Mouse (Mus musculus) neural tube, embryonic 11.5 days (tissue): Measurements from ENCODE around the gene Wfdc8. TPM values are rescaled to one million over a fixed set of nuclear protein-coding genes. Genes with fewer than 3 reads are reported as not detected.
A peak's percentile ranks its signal among the peaks of the same experiment; 100 is the strongest.

Source experiments
- ATAC-seq: fragments of 200-750 bp; cut with Nextera tagmentation; 2 replicates; pipeline ENCODE4 v1.8.0; 2017; ENCODE audit warnings: moderate number of reproducible peaks, mild to moderate bottlenecking, moderate TSS enrichment, moderate library complexity; ENCODE audit not compliant: insufficient read depth, low FRiP score, low TSS enrichment
- DNase-seq: peaks from one replicate; pipeline ENCODE4 v3.0.0-alpha.2; 2015; ENCODE audit warnings: low spot score
- H3K27ac ChIP-seq: fragments of 300-500 bp; sonication (generic); 2 replicates; pipeline ENCODE4 v1.5.1; 2014; ENCODE audit warnings: low read depth, mild to moderate bottlenecking, low read length
- H3K27me3 ChIP-seq: fragments of 300-500 bp; sonication (generic); 2 replicates; pipeline ENCODE4 v1.6.1; 2014; ENCODE audit warnings: mild to moderate bottlenecking, low read length, mixed read lengths; ENCODE audit not compliant: control insufficient read depth, insufficient read depth
- H3K36me3 ChIP-seq: fragments of 300-500 bp; sonication (generic); 2 replicates; pipeline ENCODE4 v1.6.1; 2014; ENCODE audit warnings: mild to moderate bottlenecking, low read length, moderate library complexity, mixed read lengths; ENCODE audit not compliant: control insufficient read depth, insufficient read depth
- H3K4me1 ChIP-seq: fragments of 300-500 bp; sonication (generic); 2 replicates; pipeline ENCODE4 v1.6.1; 2014; ENCODE audit warnings: low read length, mixed read lengths; ENCODE audit not compliant: control insufficient read depth, insufficient read depth
- H3K4me2 ChIP-seq: fragments of 300-500 bp; sonication (generic); 2 replicates; pipeline ENCODE4 v1.6.1; 2014; ENCODE audit warnings: low read depth, mild to moderate bottlenecking, moderate library complexity
- H3K4me3 ChIP-seq: fragments of 300-500 bp; sonication (generic); 2 replicates; pipeline ENCODE4 v1.5.1; 2014; ENCODE audit warnings: low read depth, low read length
- H3K9ac ChIP-seq: fragments of 300-500 bp; sonication (generic); 2 replicates; pipeline ENCODE4 v1.6.1; 2014; ENCODE audit warnings: mild to moderate bottlenecking, low read length
- H3K9me3 ChIP-seq: fragments of 300-500 bp; sonication (generic); 2 replicates; pipeline ENCODE4 v1.6.1; 2016; ENCODE audit warnings: low read length; ENCODE audit not compliant: control insufficient read depth
- WGBS: fragments of 180-500 bp; shearing (Covaris S2); extraction: QIAGEN DNeasy Blood & Tissue Kit; methylation state at CpG from one replicate; pipeline ENCODE4 v1.1.7; 2014; 5-methylcytosine and 5-hydroxymethylcytosine counted together
- polyA plus RNA-seq: library from polyadenylated mRNA; unstranded; fragments of >200 nt; fragmentation: Nextera tagmentation; extraction: Ambion mirVana; gene quantifications from 2 replicates; pipeline ENCODE4 v1.2.1, GENCODE M21; 2014

Gene Wfdc8
- polyA plus RNA-seq, 1 experiment from 2014 or later = not detected

DNA sequence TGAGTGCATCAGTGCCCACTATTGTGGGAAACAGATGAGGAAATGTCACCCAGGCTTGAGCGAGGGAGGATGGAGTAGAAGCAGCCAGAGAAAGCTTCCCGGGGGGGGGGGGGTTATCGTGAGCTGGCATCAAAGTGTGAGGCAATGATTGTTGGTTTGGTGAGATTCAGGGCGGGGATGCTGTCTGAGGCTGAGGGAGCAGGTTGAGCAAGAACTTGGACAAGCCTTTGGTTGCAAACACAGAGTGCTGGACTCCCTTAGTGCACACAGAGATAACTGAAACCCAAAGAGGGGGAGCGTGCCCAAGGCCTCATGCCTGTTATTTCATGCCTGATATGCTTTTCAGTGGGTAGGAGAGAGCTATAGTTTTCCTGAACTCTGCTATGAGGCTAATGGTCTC, 46.0 kb downstream of the Wfdc8 start:
- 95% methylated on average over 5 of the region's 5 CpGs for WGBS
- Histone ChIP-seq H3K4me2 (no peak overlapping the region), H3K9me3 (no peaks in the 10 kb centered on the region), H3K9ac (no peak overlapping the region), H3K27ac (no peak overlapping the region), H3K4me1 (0 out of 2 replicates have a peak, but pooled peaks cover 3% of the 10 kb centered on the region), H3K27me3 (0 out of 2 replicates have a peak, but pooled peaks cover 5% of the 10 kb centered on the region), H3K36me3 (no peaks in the 10 kb centered on the region), H3K4me3 (no peak overlapping the region)
- ATAC-seq (no peak), DNase-seq (no peak)

DNA sequence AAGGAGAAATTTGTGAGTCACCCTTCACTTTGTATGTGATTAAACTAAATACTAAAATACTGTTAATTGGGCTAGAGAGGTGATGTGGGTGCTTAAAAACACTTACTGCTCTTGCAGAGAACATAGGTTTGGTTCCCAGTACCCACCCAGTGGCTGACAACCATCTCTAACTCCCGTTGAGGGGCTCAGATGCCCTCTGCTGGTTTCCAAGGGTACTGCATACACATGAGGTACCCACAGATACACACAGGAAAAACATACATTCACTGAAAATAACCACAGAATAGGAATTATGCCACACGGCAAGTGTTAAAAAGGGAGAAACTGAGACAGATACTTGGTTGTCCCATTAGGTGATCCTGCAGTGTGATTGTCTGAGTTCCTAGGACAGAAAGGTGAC, 46.4 kb downstream of the Wfdc8 start:
- ATAC-seq (no peak), DNase-seq (no peak)
- no peak overlapping the region for H3K27ac ChIP-seq
- H3K36me3 ChIP-seq = no peaks in the 10 kb centered on the region
- H3K27me3 ChIP-seq = 0 out of 2 replicates have a peak, but pooled peaks cover 8% of the 10 kb centered on the region
- WGBS = 92% methylated on average over 2 of the region's 2 CpGs
- H3K4me1 ChIP-seq = 0 out of 2 replicates have a peak, but pooled peaks cover 3% of the 10 kb centered on the region
- H3K9ac ChIP-seq = no peak overlapping the region
- no peaks in the 10 kb centered on the region for H3K9me3 ChIP-seq
- H3K4me3 ChIP-seq = no peak overlapping the region
- no peak overlapping the region for H3K4me2 ChIP-seq

DNA sequence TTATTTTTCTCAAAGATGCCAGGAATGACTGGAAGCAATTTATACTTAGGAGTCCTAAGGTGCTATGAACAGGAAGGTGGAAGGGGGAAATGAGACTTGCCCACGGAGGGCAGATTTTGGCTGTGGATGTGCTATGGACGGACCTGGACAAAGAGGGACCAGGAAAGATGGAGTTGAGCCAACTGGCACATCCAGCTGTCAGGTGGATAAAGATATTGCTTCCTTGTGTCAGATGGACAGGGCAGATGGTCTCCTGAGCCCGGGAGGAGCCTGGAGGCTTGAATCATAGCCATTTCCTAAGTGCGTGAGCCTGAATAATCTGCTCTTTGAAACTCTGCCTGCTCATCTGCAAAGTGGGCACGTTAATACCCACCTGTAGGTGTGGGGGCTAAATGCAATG, 49.1 kb downstream of the Wfdc8 start:
- ATAC-seq = no peak
- WGBS = 75% methylated on average over 5 of the region's 5 CpGs

DNA sequence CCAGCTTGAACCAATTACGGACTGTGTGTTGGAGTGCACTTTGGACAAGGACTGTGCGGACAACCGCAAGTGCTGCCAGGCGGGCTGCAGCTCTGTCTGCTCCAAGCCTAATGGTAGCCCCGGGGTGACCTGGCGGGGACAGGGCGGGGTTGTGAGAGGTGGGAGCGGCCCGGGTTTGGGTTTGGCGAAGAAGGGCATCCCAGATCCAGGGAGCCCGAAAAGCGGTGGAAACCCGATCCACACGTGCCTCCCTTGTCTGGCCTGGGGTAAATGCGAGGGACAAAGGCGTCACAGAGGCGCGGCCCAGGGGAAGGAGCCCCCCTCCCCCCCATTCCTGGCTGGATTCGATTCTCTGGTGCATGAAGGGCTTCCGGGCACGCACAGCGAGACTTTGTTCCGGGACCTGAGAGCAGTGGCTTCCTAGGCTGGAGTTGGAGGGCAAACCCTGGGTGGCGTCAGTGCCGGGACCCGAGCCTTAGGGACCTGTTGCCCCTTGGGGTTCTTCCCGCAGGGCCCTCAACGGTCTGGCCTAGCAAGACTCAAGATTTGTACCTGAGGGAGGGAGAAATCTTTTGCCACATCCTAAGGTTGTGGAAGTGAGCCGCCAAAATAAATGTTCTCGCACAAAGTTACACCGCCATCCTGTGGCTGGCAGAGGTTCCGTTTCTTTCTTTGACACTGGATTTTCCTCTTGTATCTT, 49.9 kb downstream of the Wfdc8 start:
- Histone ChIP-seq H3K4me2 (peak overlapping the region; percentile 61), H3K9me3 (no peaks in the 10 kb centered on the region), H3K4me3 (peak overlapping the region; percentile 37), H3K36me3 (no peaks in the 10 kb centered on the region), H3K27me3 (0 out of 2 replicates have a peak, but pooled peaks cover 8% of the 10 kb centered on the region), H3K9ac (peak overlapping the region; percentile 65), H3K4me1 (0 out of 2 replicates have a peak, but pooled peaks cover 3% of the 10 kb centered on the region), H3K27ac (no peak overlapping the region)
- peak; percentile 69 for DNase-seq
- WGBS = under 1% methylated on average over 32 of the region's 32 CpGs
- ATAC-seq = peak; percentile 53

More for the DNA sequence above, 49.1 kb downstream of the Wfdc8 start:
- H3K27ac ChIP-seq = no peak overlapping the region
- H3K4me3 ChIP-seq = no peak overlapping the region
- H3K27me3 ChIP-seq = 0 out of 2 replicates have a peak, but pooled peaks cover 8% of the 10 kb centered on the region
- no peak overlapping the region for H3K9ac ChIP-seq
- H3K4me2 ChIP-seq = no peak overlapping the region
- H3K4me1 ChIP-seq = 0 out of 2 replicates have a peak, but pooled peaks cover 3% of the 10 kb centered on the region
- H3K9me3 ChIP-seq = no peaks in the 10 kb centered on the region
- no peaks in the 10 kb centered on the region for H3K36me3 ChIP-seq
- no peak for DNase-seq

DNA sequence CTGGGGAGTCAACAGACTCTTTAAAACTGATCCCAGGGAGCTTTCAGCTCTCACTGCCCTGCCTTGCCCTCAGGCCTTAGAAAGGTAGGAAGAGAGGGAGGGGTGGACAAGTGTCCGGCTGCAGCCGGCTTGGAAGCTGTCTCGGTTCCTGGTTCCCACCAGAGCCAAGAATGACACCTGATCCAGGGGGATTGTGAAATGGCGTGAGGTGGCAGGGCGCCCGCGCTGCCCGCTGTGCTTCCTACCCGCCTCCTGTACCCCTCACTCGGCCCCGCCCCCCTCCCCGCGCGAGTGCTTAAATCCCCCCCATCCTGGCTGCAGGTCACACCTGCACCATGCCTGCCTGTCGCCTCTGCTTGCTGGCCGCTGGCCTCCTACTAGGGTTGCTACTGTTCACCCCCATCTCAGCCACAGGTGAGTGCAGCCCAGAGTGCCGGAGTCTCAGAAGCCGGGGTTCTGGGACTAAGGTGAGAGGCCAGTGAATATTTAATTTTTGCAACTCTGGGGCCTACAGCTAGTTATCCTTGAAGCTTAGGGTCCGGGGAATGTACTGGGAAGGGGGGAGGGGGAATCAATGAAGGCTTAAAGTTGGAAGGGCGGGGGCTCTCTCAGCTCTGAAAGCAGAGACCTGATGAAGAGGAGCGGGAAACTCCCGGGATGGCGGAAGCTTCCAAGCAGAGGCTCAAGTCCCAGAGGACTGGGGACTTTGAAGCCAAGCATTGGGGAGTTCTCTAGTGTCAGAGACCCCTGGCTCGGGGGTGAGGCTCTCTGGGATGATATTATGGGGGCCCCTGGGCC, 50.8 kb downstream of the Wfdc8 start, which contains the start of gene Wfdc2:
TSS of gene Wfdc2 (plus strand) at position 23 of the 798 bp plus-strand sequence.
- H3K27ac ChIP-seq = no peak within 1 kb of the TSS
- 0 out of 2 replicates have a peak, but pooled peaks cover 3% of the 10 kb centered on the region for H3K4me1 ChIP-seq
- H3K9ac ChIP-seq = peak within 1 kb of the TSS; percentile 65
- 0 out of 2 replicates have a peak, but pooled peaks cover 8% of the 10 kb centered on the region for H3K27me3 ChIP-seq
- DNase-seq (peak; percentile 34), ATAC-seq (no peak)
- no peaks in the 10 kb centered on the region for H3K36me3 ChIP-seq
- WGBS = 3% methylated on average over 24 of the region's 24 CpGs
- H3K9me3 ChIP-seq = no peaks in the 10 kb centered on the region
- peak within 1 kb of the TSS; percentile 37 for H3K4me3 ChIP-seq
- peak within 1 kb of the TSS; percentile 61 for H3K4me2 ChIP-seq

DNA sequence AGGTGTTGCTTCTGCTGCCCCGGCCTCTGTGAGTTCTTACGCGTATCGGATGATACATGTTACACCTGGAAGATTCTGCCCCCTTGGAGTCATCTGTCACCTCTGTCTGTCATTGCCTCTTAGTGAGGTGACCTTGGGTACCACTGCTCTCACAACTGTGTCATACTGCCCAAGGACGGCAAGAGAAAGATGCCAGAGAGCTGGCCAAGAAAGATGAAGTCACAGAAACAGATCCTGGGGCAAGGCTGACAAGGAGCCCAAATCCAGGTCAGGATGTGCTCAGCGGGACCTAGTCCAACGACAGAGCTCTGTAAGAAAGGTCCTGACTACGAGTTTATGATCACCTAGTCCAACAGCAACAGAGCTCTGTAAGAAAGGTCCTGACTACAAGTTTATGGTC, 53.3 kb downstream of the Wfdc8 start:
- 0 out of 2 replicates have a peak, but pooled peaks cover 3% of the 10 kb centered on the region for H3K4me1 ChIP-seq
- no peak overlapping the region for H3K27ac ChIP-seq
- H3K36me3 ChIP-seq = no peaks in the 10 kb centered on the region
- no peak overlapping the region for H3K9ac ChIP-seq
- H3K4me2 ChIP-seq = no peak overlapping the region
- no peaks in the 10 kb centered on the region for H3K9me3 ChIP-seq
- DNase-seq (no peak), ATAC-seq (no peak)
- 90% methylated on average over 8 of the region's 8 CpGs for WGBS
- no peak overlapping the region for H3K4me3 ChIP-seq
- H3K27me3 ChIP-seq = 0 out of 2 replicates have a peak, but pooled peaks cover 8% of the 10 kb centered on the region

DNA sequence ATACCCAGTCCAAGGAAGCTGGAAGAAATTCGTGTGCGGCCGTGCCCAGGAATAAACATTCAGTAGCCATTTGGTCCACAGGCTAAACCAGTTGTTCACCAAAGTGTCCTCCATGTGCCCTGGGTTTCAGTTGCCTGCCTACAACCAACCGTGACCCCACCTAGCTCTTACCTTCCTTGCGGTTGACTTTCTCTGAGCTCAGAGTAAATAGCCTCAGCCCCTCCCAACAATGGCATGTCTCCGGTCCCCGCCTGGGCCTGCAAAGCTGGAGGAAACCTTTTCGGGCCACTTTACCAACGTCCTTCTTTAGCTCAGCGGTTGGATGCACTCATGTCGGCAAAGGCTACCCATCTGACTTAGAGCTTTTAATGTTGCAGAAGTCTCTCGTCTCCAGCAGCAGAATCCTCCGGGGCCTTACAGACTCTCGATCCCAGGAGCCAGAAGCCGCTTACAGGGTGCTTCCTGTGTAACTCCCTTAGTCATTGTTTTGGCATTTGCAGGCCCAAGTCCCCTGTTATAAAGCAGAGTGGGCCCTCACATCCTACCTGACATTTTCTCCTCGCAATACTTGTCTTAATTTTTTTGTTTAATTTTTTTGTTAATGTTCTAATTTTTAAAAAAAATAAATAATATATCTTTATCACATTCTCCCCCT, 54.3 kb downstream of the Wfdc8 start:
- H3K27me3 ChIP-seq = 0 out of 2 replicates have a peak, but pooled peaks cover 8% of the 10 kb centered on the region
- no peak overlapping the region for H3K4me3 ChIP-seq
- H3K4me1 ChIP-seq = 0 out of 2 replicates have a peak, but pooled peaks cover 3% of the 10 kb centered on the region
- no peaks in the 10 kb centered on the region for H3K36me3 ChIP-seq
- 45% methylated on average over 16 of the region's 16 CpGs for WGBS
- no peak overlapping the region for H3K4me2 ChIP-seq
- H3K9me3 ChIP-seq = no peaks in the 10 kb centered on the region
- no peak overlapping the region for H3K27ac ChIP-seq
- ATAC-seq (no peak), DNase-seq (no peak)
- H3K9ac ChIP-seq = no peak overlapping the region

DNA sequence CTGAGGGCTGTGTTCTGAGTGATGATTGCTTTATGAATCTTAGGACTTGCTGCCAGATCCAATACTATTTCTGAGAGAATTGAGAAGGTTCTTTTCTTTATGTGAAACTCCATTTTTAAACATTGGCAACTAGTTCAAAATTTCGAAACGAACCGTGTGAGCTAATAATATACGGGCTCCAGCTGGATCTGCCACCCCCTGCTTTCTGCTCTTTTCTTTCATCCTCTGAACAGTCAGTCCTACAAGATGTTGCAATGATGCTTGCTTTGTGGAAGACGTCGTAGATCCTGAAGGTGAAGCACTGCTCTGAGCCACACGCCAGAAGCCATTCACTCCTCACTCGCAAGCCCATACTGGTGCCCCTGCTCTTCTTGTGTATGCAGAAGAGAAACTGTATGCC, 55.0 kb downstream of the Wfdc8 start:
- H3K27me3 ChIP-seq = 0 out of 2 replicates have a peak, but pooled peaks cover 8% of the 10 kb centered on the region
- ATAC-seq = no peak
- H3K4me3 ChIP-seq = no peak overlapping the region
- no peak for DNase-seq
- H3K4me2 ChIP-seq = no peak overlapping the region
- H3K27ac ChIP-seq = no peak overlapping the region
- no peaks in the 10 kb centered on the region for H3K36me3 ChIP-seq
- H3K4me1 ChIP-seq = 0 out of 2 replicates have a peak, but pooled peaks cover 3% of the 10 kb centered on the region
- WGBS = 79% methylated on average over 8 of the region's 8 CpGs
- H3K9me3 ChIP-seq = no peaks in the 10 kb centered on the region
- H3K9ac ChIP-seq = no peak overlapping the region
